Mouse (Mus musculus) c-Kit-positive CD71-negative TER-119-negative erythroid progenitor cells, embryonic 14.5 days (primary cell): ENCODE data around the gene Gimap8.
A peak's percentile ranks its signal among the peaks of the same experiment; 100 is the strongest.

Source experiments
- DNase-seq: peaks from one replicate; pipeline ENCODE4 v3.0.0-alpha.2; 2013; ENCODE audit warnings: low read depth

Gimap8 gene

GRCm38 (mm10) chr6:48638553-48638952 is 8.5 kb upstream of the Gimap8 start:
- DNase-seq, result no peak

GRCm38 (mm10) chr6:48641391-48641790 is 5.6 kb upstream of the Gimap8 start:
- DNase-seq, result no peak

- no peak for DNase-seq
Observed at GRCm38 (mm10) chr6:48642764-48643292, 4.2 kb upstream of the Gimap8 start.

- DNase-seq, result peak; percentile 73
Observed at GRCm38 (mm10) chr6:48645660-48646308, 1.2 kb upstream of the Gimap8 start.

GRCm38 (mm10) chr6:48646309-48646690 is 734 bp upstream of the Gimap8 start:
- no peak for DNase-seq

- DNase-seq, result no peak
Observed at GRCm38 (mm10) chr6:48647611-48648010, 577 bp downstream of the Gimap8 start.

- no peak for DNase-seq
Observed at GRCm38 (mm10) chr6:48648779-48649178, 1.7 kb downstream of the Gimap8 start.

GRCm38 (mm10) chr6:48650041-48650440 is 3.0 kb downstream of the Gimap8 start:
- DNase-seq, result no peak

GRCm38 (mm10) chr6:48658721-48659120 is 11.7 kb downstream of the Gimap8 start:
- no peak for DNase-seq

GRCm38 (mm10) chr6:48664750-48665149 is 17.7 kb downstream of the Gimap8 start:
- DNase-seq, result no peak

- no peak for DNase-seq
Observed at GRCm38 (mm10) chr6:48665471-48665870, 18.4 kb downstream of the Gimap8 start.

GRCm38 (mm10) chr6:48666159-48666586 is 19.1 kb downstream of the Gimap8 start:
- no peak for DNase-seq

- no peak for DNase-seq
Observed at GRCm38 (mm10) chr6:48668022-48668421, 21.0 kb downstream of the Gimap8 start.

- no peak for DNase-seq
Observed at GRCm38 (mm10) chr6:48669446-48669969, 22.5 kb downstream of the Gimap8 start.

GRCm38 (mm10) chr6:48674291-48675058 is 27.4 kb downstream of the Gimap8 start:
- no peak for DNase-seq

- no peak for DNase-seq
Observed at GRCm38 (mm10) chr6:48675400-48675930, 28.4 kb downstream of the Gimap8 start.

- DNase-seq, result no peak
Observed at GRCm38 (mm10) chr6:48675931-48676859, 29.2 kb downstream of the Gimap8 start, which contains the start of gene Gimap9. Gene Gimap9, plus strand, starts transcription at chr6:48676129.

GRCm38 (mm10) chr6:48676860-48677415 is 29.9 kb downstream of the Gimap8 start:
- DNase-seq, result no peak

GRCm38 (mm10) chr6:48677492-48678345 is 30.7 kb downstream of the Gimap8 start:
- no peak for DNase-seq

GRCm38 (mm10) chr6:48678391-48678790 is 31.4 kb downstream of the Gimap8 start:
- no peak for DNase-seq
